Mouse (Mus musculus) Patski (cell line): ENCODE data around the gene Ttll8. TPM values are rescaled to one million over a fixed set of nuclear protein-coding genes. Genes with fewer than 3 reads are reported as not detected.

ENCODE experiments used
- ATAC-seq: fragments of 100-300 bp; one replicate; pipeline ENCODE4 v1.8.0; 2021
- CTCF ChIA-PET: fragments of 350-600 bp; sonication (Branson Sonifier 250); formaldehyde crosslinking; loops from one replicate; lab custom pipeline; 2022; ENCODE audit warnings: inconsistent platforms; lab: Charles Lee
- POLR2A ChIA-PET: fragments of 350-600 bp; sonication (Branson Sonifier 250); formaldehyde crosslinking; loops from one replicate; lab custom pipeline; 2022; ENCODE audit warnings: antibody characterized with exemption, inconsistent platforms; lab: Charles Lee
- DNase-seq: peaks from one replicate; pipeline ENCODE4 v3.0.0-alpha.2; 2011; ENCODE audit warnings: low read depth, low spot score
- H3K27me3 ChIP-seq: fragments of 371-371 bp; one replicate; pipeline ENCODE4 v1.5.1; 2021
- CTCF ChIP-seq: fragments of 100-300 bp; IDR thresholded peaks from one replicate; pipeline ENCODE4 v1.5.1; 2021
- in situ Hi-C: fragments of 300-500 bp; cut with MboI; formaldehyde crosslinking; loops from 3 replicates; pipeline ENCODE4 v1.11.1; 2018; ENCODE audit warnings: low pct_unique_long_range_greater_than_20kb, mixed read lengths
- polyA plus RNA-seq: library from polyadenylated mRNA; unstranded; gene quantifications from one replicate; pipeline ENCODE4 v1.2.3, GENCODE M21; 2021

The Ttll8 gene
- polyA plus RNA-seq, 1 experiment from 2014 or later, result 0.03 TPM

GRCm38 (mm10) chr15:88870418-88871185 is 83.6 kb downstream of the Ttll8 start:
- in situ Hi-C loops, result no loop called here
- no peak for DNase-seq
- H3K27me3 ChIP-seq, result no peaks in the 10 kb centered on the region
- ATAC-seq, result no peak
- TF ChIP-seq CTCF, result no peak
- ChIA-PET CTCF (interaction anchor here (1.2 to 2.3 kb wide), 2 partner anchors 41 to 46 kb away, joined by 3 to 17 read pairs; no protein-coding TSS in a partner anchor), POLR2A (interaction anchor here (0.8 to 1.5 kb wide), 4 partner anchors 9 to 43 kb away, joined by 4 to 5 read pairs (median 4); no protein-coding TSS in a partner anchor)

- H3K27me3 ChIP-seq, result no peaks in the 10 kb centered on the region
- ChIA-PET POLR2A (interaction anchor here (0.6 to 5.3 kb wide), 5 partner anchors 13 to 488 kb away, joined by 3 to 44 read pairs (median 3); no protein-coding TSS in a partner anchor), CTCF (interaction anchor here (1.5 to 3.2 kb wide), 3 partner anchors 8 to 54 kb away, joined by 3 to 23 read pairs (median 8); no protein-coding TSS in a partner anchor)
- peak; percentile 32 for ATAC-seq
- no peak for TF ChIP-seq CTCF
- DNase-seq, result no peak
- in situ Hi-C loops, result no loop called here
Observed at GRCm38 (mm10) chr15:88868024-88868742, 86.0 kb downstream of the Ttll8 start.

DNA sequence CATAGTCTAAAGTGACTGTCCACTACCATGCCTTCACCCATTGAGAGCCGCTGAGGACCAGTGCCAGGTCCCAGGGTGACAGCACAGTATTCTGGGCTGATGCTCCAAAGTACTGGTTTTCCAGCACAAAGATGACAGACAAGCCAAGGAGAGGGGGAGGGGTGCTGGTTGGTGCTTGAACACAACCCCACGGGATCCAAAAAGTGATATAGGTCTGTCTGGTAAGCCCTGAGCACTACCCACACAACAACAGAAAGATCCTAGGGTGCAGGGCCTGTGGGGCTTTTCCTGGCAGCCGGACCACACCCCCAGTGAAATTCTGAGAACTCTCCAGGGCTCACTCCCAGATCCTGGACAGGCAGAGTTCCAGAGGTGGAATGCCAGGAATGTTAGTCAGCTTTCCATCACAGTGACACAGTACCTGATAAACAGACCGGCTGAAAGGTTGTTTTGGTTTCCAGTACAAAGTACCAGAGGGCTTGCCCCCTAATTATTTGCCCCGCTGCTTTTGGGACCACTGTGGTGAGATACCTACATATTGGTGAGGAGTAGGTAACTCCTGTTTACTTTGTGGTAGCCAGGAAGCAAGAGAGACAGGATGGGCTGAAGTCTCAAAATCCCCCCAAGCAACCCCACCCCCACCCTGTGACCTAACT is 86.7 kb downstream of the Ttll8 start:
- in situ Hi-C loops, result no loop called here
- POLR2A ChIA-PET, result interaction anchor here (0.6 to 5.3 kb wide), 7 partner anchors 9 to 488 kb away, joined by 3 to 44 read pairs (median 3); no protein-coding TSS in a partner anchor
- ATAC-seq, result peak; percentile 46
- CTCF ChIA-PET, result interaction anchor here (1.5 to 3.2 kb wide), 4 partner anchors 9 to 55 kb away, joined by 3 to 23 read pairs (median 6); no protein-coding TSS in a partner anchor
- no peaks in the 10 kb centered on the region for H3K27me3 ChIP-seq
- TF ChIP-seq CTCF, result no peak
- no peak for DNase-seq

GRCm38 (mm10) chr15:88866934-88867356 is 87.3 kb downstream of the Ttll8 start:
- CTCF ChIA-PET, result interaction anchor here (1.1 to 3.2 kb wide), 5 partner anchors 9 to 55 kb away, joined by 3 to 23 read pairs (median 4); no protein-coding TSS in a partner anchor
- ATAC-seq (peak; percentile 0), DNase-seq (no peak)
- POLR2A ChIA-PET, result interaction anchor here (1.3 to 5.3 kb wide), 4 partner anchors 8 to 39 kb away, joined by 3 to 44 read pairs (median 12); no protein-coding TSS in a partner anchor
- in situ Hi-C loops, result no loop called here
- H3K27me3 ChIP-seq, result no peaks in the 10 kb centered on the region
- no peak for TF ChIP-seq CTCF

DNA sequence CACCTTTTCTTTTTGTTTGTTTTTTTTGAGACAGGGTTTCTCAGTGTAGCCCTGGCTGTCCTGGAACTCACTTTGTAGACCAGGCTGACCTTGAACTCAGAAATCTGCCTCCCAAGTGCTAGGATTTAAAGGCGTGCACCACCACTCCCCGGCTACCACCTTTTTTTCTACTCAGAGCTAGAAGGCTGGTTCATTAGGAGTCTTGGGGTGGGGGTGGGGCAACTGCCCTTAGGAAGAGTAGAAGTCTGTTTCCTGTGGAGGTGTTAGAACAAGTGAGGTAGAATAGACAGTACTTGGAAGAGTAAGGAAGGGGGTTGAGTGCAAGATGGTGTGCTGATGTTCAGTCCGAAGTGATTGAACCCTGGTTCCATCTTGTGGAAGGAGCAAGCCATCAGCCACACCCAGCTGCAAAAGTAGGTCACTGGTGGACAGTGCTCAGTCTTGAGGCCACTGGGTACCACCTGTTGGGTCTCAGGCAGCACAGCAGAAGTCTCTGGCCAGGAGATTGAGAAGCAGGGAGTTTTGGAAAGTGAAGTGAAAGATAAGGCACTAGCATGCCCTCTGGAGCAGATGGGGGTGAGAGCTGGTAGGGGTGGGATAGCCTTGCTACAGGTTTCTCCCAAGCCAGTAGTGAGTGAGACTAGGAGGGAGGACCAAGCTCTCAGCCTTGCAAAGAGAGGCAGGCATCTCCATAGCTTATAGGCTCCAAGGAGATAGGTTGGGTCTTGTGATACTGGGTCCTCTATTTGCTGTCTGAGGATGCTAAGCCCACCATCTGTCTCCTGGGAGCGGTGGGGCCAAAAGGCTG is 88.1 kb downstream of the Ttll8 start:
- in situ Hi-C loops, result no loop called here
- no peak for TF ChIP-seq CTCF
- ChIA-PET CTCF (interaction anchor here (1.1 to 3.2 kb wide), 4 partner anchors 10 to 38 kb away, joined by 3 to 23 read pairs (median 6); no protein-coding TSS in a partner anchor), POLR2A (interaction anchor here (0.9 to 5.3 kb wide), 8 partner anchors 7 to 71 kb away, joined by 3 to 44 read pairs (median 4); no protein-coding TSS in a partner anchor)
- no peaks in the 10 kb centered on the region for H3K27me3 ChIP-seq
- DNase-seq, result no peak
- ATAC-seq, result no peak

DNA sequence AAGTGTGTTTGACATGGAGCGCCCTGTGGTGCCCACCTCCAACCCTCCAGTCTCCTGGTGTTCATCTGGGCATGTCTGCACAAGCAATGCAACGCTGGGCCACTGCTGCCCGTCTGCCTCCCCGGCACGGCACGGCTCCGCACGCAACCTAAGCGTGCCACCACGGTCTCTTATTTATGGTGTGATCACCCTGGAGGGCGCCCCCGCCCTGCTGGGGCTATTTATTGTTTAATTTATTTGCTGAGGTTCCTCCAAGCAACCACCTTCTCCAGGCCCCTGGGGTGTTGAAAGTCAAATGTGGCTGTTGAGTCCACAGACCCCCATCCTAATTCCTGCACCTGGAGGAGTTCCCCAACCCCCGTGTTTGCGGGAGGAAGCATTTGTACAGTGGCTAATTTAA is 89.2 kb downstream of the Ttll8 start:
- TF ChIP-seq CTCF, result no peak
- no peaks in the 10 kb centered on the region for H3K27me3 ChIP-seq
- ChIA-PET POLR2A (interaction anchor here (0.8 to 5.3 kb wide), 6 partner anchors 8 to 34 kb away, joined by 3 to 44 read pairs (median 4); no protein-coding TSS in a partner anchor), CTCF (interaction anchor here (1.2 to 2.5 kb wide), 4 partner anchors 11 to 57 kb away, joined by 3 to 18 read pairs (median 6); no protein-coding TSS in a partner anchor)
- in situ Hi-C loops, result no loop called here
- ATAC-seq (no peak), DNase-seq (no peak)

DNA sequence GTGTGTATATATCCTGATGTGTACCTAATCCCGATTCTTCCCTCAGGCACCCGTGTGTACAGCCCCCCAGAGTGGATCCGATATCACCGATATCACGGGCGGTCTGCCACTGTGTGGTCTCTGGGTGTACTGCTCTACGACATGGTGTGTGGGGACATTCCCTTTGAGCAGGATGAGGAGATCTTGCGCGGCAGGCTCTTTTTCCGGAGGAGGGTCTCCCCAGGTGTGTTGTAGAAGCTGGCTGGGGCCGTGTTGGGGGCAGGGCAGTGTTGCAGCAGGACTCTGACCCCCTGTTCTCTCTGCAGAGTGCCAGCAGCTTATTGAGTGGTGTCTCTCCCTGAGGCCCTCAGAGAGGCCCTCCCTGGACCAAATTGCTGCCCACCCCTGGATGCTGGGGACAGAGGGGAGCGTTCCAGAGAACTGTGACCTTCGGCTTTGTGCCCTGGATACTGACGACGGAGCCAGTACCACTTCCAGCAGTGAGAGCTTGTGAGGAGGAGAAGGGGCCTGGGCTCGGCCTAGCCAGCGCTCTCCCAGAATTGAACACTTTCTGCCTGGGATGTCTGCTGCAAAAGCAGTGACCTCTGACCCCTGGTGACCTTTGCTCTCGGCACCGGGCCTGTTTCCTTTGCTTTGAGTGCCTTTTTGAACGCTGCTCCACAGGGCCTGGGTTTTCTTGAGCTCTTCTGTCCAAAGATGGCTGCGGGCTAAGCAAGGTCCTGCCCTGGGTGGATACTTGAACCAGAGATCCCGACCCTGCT is 89.8 kb downstream of the Ttll8 start:
- in situ Hi-C loops, result no loop called here
- DNase-seq (no peak), ATAC-seq (no peak)
- no peak for TF ChIP-seq CTCF
- H3K27me3 ChIP-seq, result no peaks in the 10 kb centered on the region
- POLR2A ChIA-PET, result interaction anchor here (1.0 to 5.3 kb wide), 7 partner anchors 9 to 34 kb away, joined by 3 to 44 read pairs (median 6); no protein-coding TSS in a partner anchor
- CTCF ChIA-PET, result interaction anchor here (0.9 to 2.5 kb wide), 7 partner anchors 12 to 57 kb away, joined by 3 to 20 read pairs (median 4); no protein-coding TSS in a partner anchor

GRCm38 (mm10) chr15:88863695-88864231 is 90.5 kb downstream of the Ttll8 start:
- in situ Hi-C loops, result no loop called here
- POLR2A ChIA-PET, result interaction anchor here (1.2 to 5.3 kb wide), 6 partner anchors 8 to 33 kb away, joined by 5 to 44 read pairs (median 7); no protein-coding TSS in a partner anchor
- ATAC-seq (peak; percentile 41), DNase-seq (peak; percentile 84)
- CTCF ChIA-PET, result interaction anchor here (0.9 to 2.5 kb wide), 7 partner anchors 12 to 58 kb away, joined by 3 to 20 read pairs (median 4); no protein-coding TSS in a partner anchor
- TF ChIP-seq CTCF, result no peak
- H3K27me3 ChIP-seq, result no peaks in the 10 kb centered on the region
